Mouse (Mus musculus) C2C12 (cell line): ENCODE data around the gene Slc34a2.

Source experiments
- CEBPB ChIP-seq: IDR thresholded peaks from one replicate; pipeline ENCODE4 v1.6.1; 2011; ENCODE audit warnings: low read depth, mild to moderate bottlenecking, control low read depth, moderate library complexity
- CTCF ChIP-seq: IDR thresholded peaks from one replicate; pipeline ENCODE4 v1.5.1; 2011; ENCODE audit not compliant: control insufficient read depth, insufficient read depth, insufficient read length
- MAX ChIP-seq: IDR thresholded peaks from one replicate; pipeline ENCODE4 v1.6.1; 2011; ENCODE audit warnings: mild to moderate bottlenecking, control low read depth
- MYOG ChIP-seq: IDR thresholded peaks from one replicate; pipeline ENCODE4 v1.6.1; 2011; ENCODE audit not compliant: control insufficient read depth, insufficient read length; ENCODE audit errors: extremely low read depth
- USF1 ChIP-seq: IDR thresholded peaks from one replicate; pipeline ENCODE4 v1.6.1; 2011; ENCODE audit warnings: low read depth, mild to moderate bottlenecking, control low read depth, moderate library complexity

- no peak for TF ChIP-seq CTCF
- no peak for TF ChIP-seq USF1
- TF ChIP-seq MAX, result no peak
- TF ChIP-seq MYOG, result no peak
- no peak for TF ChIP-seq CEBPB
Measured at GRCm38 (mm10) chr5:53037781-53038180, at the start of gene Slc34a2.
